Mouse (Mus musculus) heart, adult 2 months (tissue): ENCODE data around the gene Tmem141.

Source experiments
- CTCF ChIP-seq: fragments of 200-600 bp; IDR thresholded peaks from 2 replicates; pipeline ENCODE4 v1.8.1; 2022; ENCODE audit warnings: antibody characterized with exemption, mild to moderate bottlenecking, moderate library complexity
- POLR2A ChIP-seq: fragments of 200-500 bp; IDR thresholded peaks from 2 replicates; pipeline ENCODE4 v1.6.1; 2011; ENCODE audit warnings: mild to moderate bottlenecking, low read depth, low read length, control low read depth; ENCODE audit not compliant: insufficient read depth

DNA sequence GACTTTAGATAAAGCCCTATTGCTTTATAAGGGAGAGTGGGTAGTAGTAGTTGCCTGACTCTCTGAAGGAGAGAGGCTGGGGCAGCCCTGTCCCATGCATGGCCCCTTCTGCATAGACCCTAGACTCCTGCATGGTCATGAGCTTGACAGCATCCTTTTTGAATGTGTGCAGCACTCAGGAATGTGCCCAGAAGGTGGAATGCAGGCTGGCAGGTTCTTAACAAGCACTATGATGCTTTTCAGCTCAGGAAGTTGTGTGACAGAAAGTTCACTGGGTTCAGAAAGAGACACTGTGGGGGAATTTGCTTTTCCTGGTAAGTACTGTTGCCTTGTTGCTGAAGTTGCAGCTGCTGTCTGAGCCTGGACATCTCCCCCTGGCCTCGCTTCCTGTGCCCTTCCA is 32.7 kb upstream of the Tmem141 start:
- TF ChIP-seq CTCF, result no peak
- TF ChIP-seq POLR2A, result no peak
